Mouse (Mus musculus): ENCODE measurements at regions not wholly inside any gene's neighbourhood (a gene's known extent, or its start where the extent isn't known, plus 50 kb on each side); places are given as distances from the start of the nearest gene placed in this dataset.

DNA sequence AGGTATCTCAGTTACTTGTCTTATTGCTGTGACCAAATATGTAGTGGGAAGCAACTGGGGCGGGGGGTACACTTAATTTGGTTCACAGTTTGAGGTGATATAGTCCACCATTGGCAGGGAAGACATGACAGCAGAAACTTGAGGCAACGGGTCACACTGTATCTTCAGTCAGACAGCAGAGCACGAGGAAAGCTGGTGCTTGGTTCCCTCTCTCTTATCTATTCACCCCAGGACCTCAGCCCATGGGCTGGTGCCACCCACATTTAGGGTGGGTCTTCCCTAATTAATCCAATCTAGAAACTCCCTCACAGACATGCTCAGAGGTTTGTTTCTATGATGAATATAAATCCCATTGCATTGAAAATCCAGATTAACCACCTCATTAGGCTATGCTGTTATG, 56.5 kb downstream of the Otud1 start:
- intact Hi-C loops (cut with DNase I) = loop anchor here (10.0 kb wide), 1 partner anchor 201 kb away; no protein-coding TSS in a partner anchor
- no peaks in the 10 kb centered on the region for H3K79me2 ChIP-seq (replicated peaks; ENCODE audit: control insufficient read depth, insufficient read depth, low read length)
- WGBS = 52% methylated on average over 3 of the region's 3 CpGs
- peaks cover 1% of the 10 kb centered on the region; the same call in 1 of the 2 replicates for H3K4me1 ChIP-seq (ENCODE audit: control insufficient read depth, insufficient read depth, low read length)
- H3K9ac ChIP-seq (ENCODE audit: low read depth, low read length) = no peak overlapping the region
- no peaks in the 10 kb centered on the region for H3K27me3 ChIP-seq (ENCODE audit: control insufficient read depth, insufficient read depth, low read length)
- no peak overlapping the region for H3K4me3 ChIP-seq
- no peak for DNase-seq
- TF ChIP-seq EP300 (IDR thresholded peaks at IDR 0.05; ENCODE audit: insufficient read depth, low read depth, low read length) = no peak
- no peak for TF ChIP-seq POLR2A (IDR thresholded peaks at IDR 0.05; ENCODE audit: insufficient read depth, low read depth, low read length)
- no peak for TF ChIP-seq CTCF (IDR thresholded peaks at IDR 0.05)
- no peak overlapping the region for H3K27ac ChIP-seq
- H3K36me3 ChIP-seq (ENCODE audit: control insufficient read depth, insufficient read depth, low read length) = 0 out of 2 replicates have a peak, but pooled peaks cover 2% of the 10 kb centered on the region

DNA sequence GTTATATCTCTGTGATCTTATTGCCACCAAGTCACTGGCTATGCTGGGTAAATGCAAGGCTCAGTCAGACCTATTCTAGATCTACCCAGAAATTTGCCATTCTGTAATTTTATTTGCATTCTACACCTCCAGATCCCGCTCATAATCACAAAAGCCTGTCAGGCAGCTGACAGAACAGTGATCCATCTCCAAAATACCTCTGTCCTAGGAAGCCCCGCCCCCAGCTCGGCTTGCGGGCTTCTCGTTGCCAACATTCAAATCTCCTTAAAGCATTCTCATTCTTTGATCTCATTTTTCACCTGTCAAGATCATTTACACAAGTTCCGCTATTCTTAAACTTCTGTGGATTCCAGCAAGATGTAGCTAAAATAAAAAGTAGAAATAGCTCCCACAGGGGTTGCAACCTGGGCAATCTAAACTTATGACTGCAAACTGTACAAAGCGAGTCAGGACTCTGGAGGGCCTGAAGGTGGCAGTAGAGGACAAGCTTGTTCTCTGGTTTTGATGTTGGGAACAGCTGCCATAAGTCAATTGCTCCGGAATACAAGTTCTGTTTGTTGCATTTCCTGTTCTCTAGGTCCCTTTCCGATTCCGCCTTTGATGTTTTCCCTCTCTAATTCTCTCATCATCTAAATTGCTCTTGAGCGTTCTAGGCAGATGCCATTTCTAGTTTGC, 58.1 kb downstream of the Otud1 start:
- no peaks in the 10 kb centered on the region for H3K79me2 ChIP-seq (replicated peaks; ENCODE audit: control insufficient read depth, insufficient read depth, low read length)
- WGBS = 12% methylated on average over 11 of the region's 11 CpGs
- H3K36me3 ChIP-seq (ENCODE audit: control insufficient read depth, insufficient read depth, low read length) = 0 out of 2 replicates have a peak, but pooled peaks cover 2% of the 10 kb centered on the region
- H3K27me3 ChIP-seq (ENCODE audit: control insufficient read depth, insufficient read depth, low read length) = no peaks in the 10 kb centered on the region
- peak overlapping the region; percentile 21; the same call in 1 of the 2 replicates for H3K27ac ChIP-seq
- H3K4me3 ChIP-seq = no peak overlapping the region
- H3K9ac ChIP-seq (ENCODE audit: low read depth, low read length) = no peak overlapping the region
- peaks cover 1% of the 10 kb centered on the region; the same call in 1 of the 2 replicates for H3K4me1 ChIP-seq (ENCODE audit: control insufficient read depth, insufficient read depth, low read length)
- TF ChIP-seq EP300 (IDR thresholded peaks at IDR 0.05; ENCODE audit: insufficient read depth, low read depth, low read length) (peak; percentile 66; the same call in 1 of the 2 replicates), POLR2A (IDR thresholded peaks at IDR 0.05; ENCODE audit: insufficient read depth, low read depth, low read length) (no peak), CTCF (IDR thresholded peaks at IDR 0.05) (peak; percentile 97; the same call in 1 of the 2 replicates)
- intact Hi-C loops (cut with DNase I) = loop anchor here (10.0 kb wide), 1 partner anchor 199 kb away; no protein-coding TSS in a partner anchor
- DNase-seq = peak; percentile 44 to 55

DNA sequence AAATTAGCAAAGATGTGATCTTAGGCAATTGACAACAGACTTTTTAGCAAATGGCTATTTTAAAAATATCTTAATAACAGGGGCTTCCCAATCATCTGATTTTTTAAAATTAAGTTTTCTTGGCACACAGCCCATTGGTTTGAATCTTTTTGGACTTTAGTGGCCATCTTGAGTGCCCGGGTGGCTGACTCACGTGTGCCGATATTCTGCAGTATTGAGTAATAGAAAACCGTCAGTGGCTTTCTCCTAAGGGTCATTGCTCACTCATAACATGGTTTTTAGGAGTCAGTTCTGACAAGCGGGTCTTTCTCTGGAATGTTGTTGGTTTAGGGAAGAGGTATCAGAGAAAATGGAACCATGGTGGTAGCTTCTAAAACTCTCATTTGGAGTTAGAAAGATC, 58.8 kb downstream of the Otud1 start:
- H3K4me1 ChIP-seq (ENCODE audit: control insufficient read depth, insufficient read depth, low read length) = peaks cover 1% of the 10 kb centered on the region; the same call in 1 of the 2 replicates
- H3K9ac ChIP-seq (ENCODE audit: low read depth, low read length) = no peak overlapping the region
- H3K27ac ChIP-seq = no peak overlapping the region; the same call in 1 of the 2 replicates
- no peaks in the 10 kb centered on the region for H3K27me3 ChIP-seq (ENCODE audit: control insufficient read depth, insufficient read depth, low read length)
- DNase-seq = no peak
- WGBS = 87% methylated on average over 5 of the region's 5 CpGs
- intact Hi-C loops (cut with DNase I) = loop anchor here (10.0 kb wide), 1 partner anchor 198 kb away; no protein-coding TSS in a partner anchor
- H3K79me2 ChIP-seq (replicated peaks; ENCODE audit: control insufficient read depth, insufficient read depth, low read length) = no peaks in the 10 kb centered on the region
- no peak overlapping the region for H3K4me3 ChIP-seq
- no peak for TF ChIP-seq EP300 (IDR thresholded peaks at IDR 0.05; ENCODE audit: insufficient read depth, low read depth, low read length)
- no peak for TF ChIP-seq CTCF (IDR thresholded peaks at IDR 0.05)
- no peak for TF ChIP-seq POLR2A (IDR thresholded peaks at IDR 0.05; ENCODE audit: insufficient read depth, low read depth, low read length)
- H3K36me3 ChIP-seq (ENCODE audit: control insufficient read depth, insufficient read depth, low read length) = 0 out of 2 replicates have a peak, but pooled peaks cover 2% of the 10 kb centered on the region

DNA sequence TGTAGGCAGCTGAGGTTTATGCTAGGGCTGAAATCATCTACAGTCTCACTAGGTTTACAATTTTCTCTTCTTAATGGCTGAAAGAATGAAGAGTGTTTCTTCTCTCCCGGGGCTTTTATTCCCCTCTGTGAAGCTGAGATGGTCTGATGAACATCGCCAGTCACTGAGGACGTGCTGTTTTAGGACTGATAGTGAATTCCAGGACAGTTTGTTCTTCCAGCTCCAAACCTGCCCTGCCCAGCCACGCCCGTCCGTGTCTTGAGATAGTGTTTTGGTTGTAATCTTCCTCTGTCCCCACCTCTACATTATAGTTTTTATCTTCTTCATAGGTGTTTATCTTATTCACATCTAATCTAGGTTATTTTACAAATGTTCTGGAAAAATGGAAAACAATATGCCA, 68.5 kb downstream of the Otud1 start:
- H3K4me3 ChIP-seq = no peak overlapping the region
- DNase-seq = no peak
- no peaks in the 10 kb centered on the region for H3K36me3 ChIP-seq (ENCODE audit: control insufficient read depth, insufficient read depth, low read length)
- H3K27me3 ChIP-seq (ENCODE audit: control insufficient read depth, insufficient read depth, low read length) = no peaks in the 10 kb centered on the region
- no peak overlapping the region for H3K27ac ChIP-seq
- no peaks in the 10 kb centered on the region for H3K79me2 ChIP-seq (replicated peaks; ENCODE audit: control insufficient read depth, insufficient read depth, low read length)
- WGBS = 74% methylated on average over 6 of the region's 6 CpGs
- intact Hi-C loops (cut with DNase I) = loop anchor here (2.0 to 5.0 kb wide), 2 partner anchors 64 to 197 kb away; no protein-coding TSS in a partner anchor
- no peak overlapping the region for H3K9ac ChIP-seq (ENCODE audit: low read depth, low read length)
- no peaks in the 10 kb centered on the region for H3K4me1 ChIP-seq (ENCODE audit: control insufficient read depth, insufficient read depth, low read length)
- TF ChIP-seq POLR2A (IDR thresholded peaks at IDR 0.05; ENCODE audit: insufficient read depth, low read depth, low read length) (no peak), CTCF (IDR thresholded peaks at IDR 0.05) (no peak), EP300 (IDR thresholded peaks at IDR 0.05; ENCODE audit: insufficient read depth, low read depth, low read length) (no peak)

DNA sequence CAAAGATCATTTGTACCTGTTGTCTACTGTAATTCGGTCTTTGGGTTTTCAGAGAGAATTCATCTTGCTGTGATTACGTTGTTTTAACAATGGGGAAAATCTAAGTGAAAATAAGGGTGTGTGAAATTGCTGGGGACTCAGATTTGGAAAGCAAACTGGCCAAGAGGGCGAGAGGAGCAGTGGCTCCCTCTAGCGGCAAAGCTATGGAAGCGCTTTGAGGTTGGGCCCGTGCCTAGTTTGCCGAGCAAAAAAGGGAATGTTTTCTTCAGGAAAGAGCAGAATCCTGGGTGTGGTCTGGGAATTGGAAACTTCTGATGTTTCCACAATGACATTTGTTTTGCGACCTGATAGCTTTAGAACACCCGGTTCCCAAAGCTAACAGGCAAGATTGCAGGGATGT, 69.4 kb downstream of the Otud1 start:
- H3K27me3 ChIP-seq (ENCODE audit: control insufficient read depth, insufficient read depth, low read length) = no peaks in the 10 kb centered on the region
- 10% methylated on average over 9 of the region's 9 CpGs for WGBS
- TF ChIP-seq CTCF (IDR thresholded peaks at IDR 0.05) (peak; percentile 98), POLR2A (IDR thresholded peaks at IDR 0.05; ENCODE audit: insufficient read depth, low read depth, low read length) (no peak), EP300 (IDR thresholded peaks at IDR 0.05; ENCODE audit: insufficient read depth, low read depth, low read length) (peak; percentile 77)
- no peaks in the 10 kb centered on the region for H3K4me1 ChIP-seq (ENCODE audit: control insufficient read depth, insufficient read depth, low read length)
- no peak overlapping the region for H3K9ac ChIP-seq (ENCODE audit: low read depth, low read length)
- no peak overlapping the region for H3K27ac ChIP-seq
- DNase-seq = peak; percentile 62 to 75
- no peaks in the 10 kb centered on the region for H3K79me2 ChIP-seq (replicated peaks; ENCODE audit: control insufficient read depth, insufficient read depth, low read length)
- intact Hi-C loops (cut with DNase I) = loop anchor here (2.0 to 5.0 kb wide), 2 partner anchors 65 to 198 kb away; no protein-coding TSS in a partner anchor
- no peaks in the 10 kb centered on the region for H3K36me3 ChIP-seq (ENCODE audit: control insufficient read depth, insufficient read depth, low read length)
- no peak overlapping the region for H3K4me3 ChIP-seq
